Mouse (Mus musculus) C2C12 (cell line): Measurements from ENCODE around the gene Mag. TPM values are rescaled to one million over a fixed set of nuclear protein-coding genes. Genes with fewer than 3 reads are reported as not detected.

Experiments
- H3K27me3 ChIP-seq: one replicate; pipeline ENCODE4 v1.6.1; 2011; ENCODE audit not compliant: control insufficient read depth, insufficient read depth, insufficient read length
- H3K36me3 ChIP-seq: one replicate; pipeline ENCODE4 v1.6.1; 2011; ENCODE audit not compliant: control insufficient read depth, insufficient read depth
- H3K4me3 ChIP-seq: one replicate; pipeline ENCODE4 v1.5.1; 2011; ENCODE audit warnings: mild to moderate bottlenecking, control low read depth; ENCODE audit not compliant: poor library complexity, insufficient read depth, severe bottlenecking
- H3K79me2 ChIP-seq: one replicate; pipeline ENCODE4 v1.6.1; 2011; ENCODE audit not compliant: control insufficient read depth, insufficient read depth
- H3K79me3 ChIP-seq: one replicate; pipeline ENCODE4 v1.6.1; 2011; ENCODE audit warnings: low read depth, control low read depth
- H3ac ChIP-seq: one replicate; pipeline ENCODE3; 2011; ENCODE audit warnings: low read depth; ENCODE audit not compliant: control insufficient read depth, insufficient read length
- CEBPB ChIP-seq: IDR thresholded peaks from one replicate; pipeline ENCODE4 v1.6.1; 2011; ENCODE audit warnings: low read depth, mild to moderate bottlenecking, control low read depth, moderate library complexity
- CTCF ChIP-seq: IDR thresholded peaks from one replicate; pipeline ENCODE4 v1.5.1; 2011; ENCODE audit not compliant: control insufficient read depth, insufficient read depth, insufficient read length
- FOSL1 ChIP-seq: IDR thresholded peaks from one replicate; pipeline ENCODE4 v1.8.0; 2011; ENCODE audit warnings: mild to moderate bottlenecking, low read length; ENCODE audit not compliant: poor library complexity, insufficient read depth, severe bottlenecking
- MAX ChIP-seq: IDR thresholded peaks from one replicate; pipeline ENCODE4 v1.6.1; 2011; ENCODE audit warnings: mild to moderate bottlenecking, control low read depth
- MYOD1 ChIP-seq: IDR thresholded peaks from one replicate; pipeline ENCODE4 v1.6.1; 2011; ENCODE audit warnings: low read depth; ENCODE audit not compliant: control insufficient read depth, insufficient read length
- MYOG ChIP-seq: IDR thresholded peaks from one replicate; pipeline ENCODE4 v1.6.1; 2011; ENCODE audit not compliant: control insufficient read depth, insufficient read length; ENCODE audit errors: extremely low read depth
- USF1 ChIP-seq: IDR thresholded peaks from one replicate; pipeline ENCODE4 v1.6.1; 2011; ENCODE audit warnings: low read depth, mild to moderate bottlenecking, control low read depth, moderate library complexity
- polyA plus RNA-seq: library from polyadenylated mRNA; unstranded; fragments of >200 nt; fragmentation: generic; extraction: Trizol; gene quantifications from one replicate; pipeline ENCODE4 v1.2.1, GENCODE M21; 2012; ENCODE audit warnings: missing spikeins

Gene Mag
- polyA plus RNA-seq, 1 experiment: 0.05 TPM

DNA sequence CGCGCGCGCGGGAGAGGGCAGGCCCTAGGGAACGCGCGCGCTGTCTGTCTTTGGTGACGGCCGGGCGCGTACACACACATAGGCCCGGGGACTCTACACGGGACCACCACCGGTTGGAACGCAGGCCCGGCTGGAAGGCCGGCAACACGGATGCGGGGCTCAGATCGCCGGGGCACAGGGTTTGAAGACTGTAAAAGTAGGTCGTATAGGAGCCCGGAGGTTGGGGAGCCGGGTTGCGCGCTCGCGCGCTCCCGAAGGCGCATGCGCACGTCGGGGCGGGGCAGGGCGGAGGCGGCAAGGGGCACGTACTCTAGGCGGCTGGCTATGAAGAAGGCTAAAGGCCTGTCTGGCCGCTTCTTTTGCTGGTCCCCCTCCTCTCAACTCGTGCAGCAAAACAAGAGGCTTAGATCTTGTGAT lies 42.7 kb upstream of the Mag start:
- Histone ChIP-seq H3K79me3 (peaks cover 3% of the 10 kb centered on the region), H3K79me2 (peaks cover 28% of the 10 kb centered on the region), H3K27me3 (no peaks in the 10 kb centered on the region), H3K36me3 (peaks cover 21% of the 10 kb centered on the region), H3ac (peak overlapping the region; percentile 95), H3K4me3 (peak overlapping the region; percentile 60)
- TF ChIP-seq MYOG: no peak
- TF ChIP-seq MYOD1: no peak
- no peak for TF ChIP-seq FOSL1
- TF ChIP-seq USF1: no peak
- no peak for TF ChIP-seq CTCF
- TF ChIP-seq CEBPB: no peak
- no peak for TF ChIP-seq MAX

DNA sequence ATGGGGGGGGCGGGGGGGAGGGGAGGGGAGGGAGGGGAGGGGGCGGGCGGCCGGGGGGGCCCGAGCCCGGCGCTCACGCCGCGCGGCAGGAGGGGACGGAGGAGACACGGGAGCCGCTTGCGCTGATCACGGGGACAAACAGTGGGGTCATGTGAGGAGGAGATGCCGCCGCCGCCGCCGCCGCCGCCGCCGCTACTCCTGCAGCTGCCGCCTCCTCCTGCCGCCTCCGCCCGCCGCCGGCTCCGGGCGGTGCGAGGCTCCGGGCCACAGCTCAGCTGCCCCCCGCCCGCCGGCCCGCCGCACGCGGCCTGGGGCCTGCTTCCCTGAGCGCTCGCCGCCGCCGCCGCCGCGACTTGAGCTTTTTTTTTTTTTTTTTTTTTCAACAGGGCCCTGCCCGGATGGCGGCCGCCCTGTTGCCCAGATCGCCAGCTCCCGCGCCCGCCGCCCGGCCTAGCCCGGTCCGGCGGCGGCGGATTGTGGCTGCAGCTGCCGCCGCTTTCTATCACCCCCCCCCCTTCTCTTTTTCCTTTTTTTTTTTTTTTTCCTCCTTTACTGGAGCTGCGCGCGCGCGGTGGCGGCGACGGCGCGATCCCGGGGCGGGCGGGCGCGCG lies 42.2 kb upstream of the Mag start, which contains the start of gene Usf2:
Usf2 (minus strand) TSS at position 48 of the 611 bp plus-strand sequence.
- H3K79me3 ChIP-seq: peaks cover 3% of the 10 kb centered on the region
- no peaks in the 10 kb centered on the region for H3K27me3 ChIP-seq
- peaks cover 21% of the 10 kb centered on the region for H3K36me3 ChIP-seq
- TF ChIP-seq USF1: no peak
- TF ChIP-seq FOSL1: no peak
- no peak for TF ChIP-seq CEBPB
- TF ChIP-seq MAX: no peak
- no peak for TF ChIP-seq MYOG
- TF ChIP-seq CTCF: no peak
- TF ChIP-seq MYOD1: no peak
- peak within 1 kb of the TSS; percentile 60 for H3K4me3 ChIP-seq
- H3ac ChIP-seq: peak within 1 kb of the TSS; percentile 95
- peaks cover 28% of the 10 kb centered on the region for H3K79me2 ChIP-seq

DNA sequence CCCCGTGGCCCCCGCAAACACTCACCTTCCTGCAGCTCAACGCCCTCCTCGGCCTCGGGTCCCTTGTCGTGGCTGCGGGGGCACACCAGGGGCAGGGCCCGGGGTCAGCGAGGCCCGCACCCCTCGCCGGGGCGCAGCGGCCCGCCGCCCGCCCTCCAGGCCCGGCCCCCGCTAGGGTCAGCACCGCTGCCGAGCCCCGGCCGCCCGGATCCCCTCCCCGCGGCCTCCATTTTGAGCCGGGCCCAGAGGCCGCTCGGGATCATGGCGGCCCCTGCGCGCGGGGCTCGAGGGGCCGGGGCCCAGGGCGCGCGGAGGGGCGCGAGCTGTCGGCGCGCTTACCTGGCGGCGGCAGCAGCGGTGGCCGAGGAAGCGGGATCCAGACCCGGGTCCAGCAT lies 41.7 kb upstream of the Mag start:
- peak overlapping the region; percentile 80 for H3ac ChIP-seq
- TF ChIP-seq MYOG (no peak), CTCF (no peak), FOSL1 (no peak), CEBPB (no peak), MYOD1 (no peak), MAX (no peak), USF1 (no peak)
- H3K79me2 ChIP-seq: peaks cover 28% of the 10 kb centered on the region
- no peaks in the 10 kb centered on the region for H3K27me3 ChIP-seq
- H3K36me3 ChIP-seq: peaks cover 24% of the 10 kb centered on the region
- H3K79me3 ChIP-seq: peaks cover 3% of the 10 kb centered on the region
- peak overlapping the region; percentile 60 for H3K4me3 ChIP-seq

DNA sequence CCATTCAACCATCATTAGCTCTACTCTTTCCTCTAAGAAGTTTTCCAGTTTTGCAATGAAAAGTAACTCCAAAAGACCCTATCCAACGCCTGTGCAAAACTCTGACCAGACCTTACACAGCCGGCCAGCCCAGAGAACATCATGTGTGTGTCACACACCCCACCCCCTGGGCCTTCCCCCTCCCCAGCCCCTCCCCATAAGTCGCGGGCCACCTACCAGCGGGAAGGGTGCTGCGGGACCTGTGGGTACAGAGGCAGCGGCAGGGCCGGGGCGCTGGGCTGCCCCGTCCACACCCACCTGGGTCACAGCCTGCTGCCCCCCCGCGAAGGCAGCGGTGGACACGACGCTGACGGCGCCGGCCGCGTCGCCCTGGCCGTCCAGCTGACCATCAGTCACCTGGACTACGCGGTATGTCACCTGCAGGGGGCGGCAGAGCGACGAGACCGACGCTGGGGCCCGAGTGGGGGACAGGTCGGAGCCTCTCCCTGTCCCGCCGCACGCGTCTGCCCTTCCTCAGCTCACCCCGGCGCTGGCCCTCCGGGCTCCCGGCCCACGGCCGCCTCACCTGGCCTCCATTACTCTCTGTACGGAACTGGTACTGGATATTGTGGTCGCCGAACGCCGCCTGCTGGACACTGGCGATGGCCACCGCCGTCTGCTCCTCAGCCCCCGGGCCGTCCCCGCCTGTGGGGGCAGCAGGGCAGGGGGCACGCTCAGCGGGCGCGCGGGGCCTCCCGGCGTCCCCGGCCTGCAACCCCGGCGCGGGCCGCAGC lies 41.1 kb upstream of the Mag start:
- TF ChIP-seq MYOG (no peak), CTCF (peak; percentile 96), CEBPB (no peak)
- Histone ChIP-seq H3K79me3 (peaks cover 3% of the 10 kb centered on the region), H3ac (peak overlapping the region; percentile 80), H3K4me3 (peak overlapping the region; percentile 60), H3K79me2 (peaks cover 28% of the 10 kb centered on the region), H3K27me3 (no peaks in the 10 kb centered on the region), H3K36me3 (peaks cover 30% of the 10 kb centered on the region)

DNA sequence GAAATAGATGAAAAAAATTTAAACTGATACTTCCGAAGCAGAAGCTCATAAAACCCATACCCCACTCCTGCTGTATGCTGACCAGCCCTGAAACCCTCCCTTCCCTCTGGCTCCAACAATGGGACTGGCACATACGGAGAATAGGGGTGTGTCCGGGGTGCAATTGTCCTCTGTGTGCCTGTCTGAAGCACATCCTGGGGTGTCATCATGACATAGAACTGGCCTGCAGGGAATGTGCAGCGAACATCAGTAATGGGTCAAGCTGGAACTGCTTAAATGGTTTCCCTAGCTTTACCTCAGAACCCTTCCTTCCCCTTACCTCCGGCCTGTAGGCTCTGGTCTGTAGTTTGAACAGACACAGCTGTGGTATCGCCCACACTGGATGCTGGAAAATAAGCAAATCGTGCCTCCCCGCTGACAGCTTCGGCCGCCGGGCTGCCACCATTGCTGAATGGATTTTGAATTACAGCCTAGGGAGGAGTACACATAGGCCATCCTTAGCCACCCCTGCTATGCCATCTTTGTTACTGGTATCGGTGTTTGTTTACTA lies 40.4 kb upstream of the Mag start:
- no peak overlapping the region for H3K4me3 ChIP-seq
- H3K27me3 ChIP-seq: no peaks in the 10 kb centered on the region
- peaks cover 35% of the 10 kb centered on the region for H3K36me3 ChIP-seq
- peaks cover 3% of the 10 kb centered on the region for H3K79me3 ChIP-seq
- TF ChIP-seq CEBPB (no peak), MAX (no peak), FOSL1 (no peak)
- H3K79me2 ChIP-seq: peaks cover 28% of the 10 kb centered on the region
- H3ac ChIP-seq: no peak overlapping the region

DNA sequence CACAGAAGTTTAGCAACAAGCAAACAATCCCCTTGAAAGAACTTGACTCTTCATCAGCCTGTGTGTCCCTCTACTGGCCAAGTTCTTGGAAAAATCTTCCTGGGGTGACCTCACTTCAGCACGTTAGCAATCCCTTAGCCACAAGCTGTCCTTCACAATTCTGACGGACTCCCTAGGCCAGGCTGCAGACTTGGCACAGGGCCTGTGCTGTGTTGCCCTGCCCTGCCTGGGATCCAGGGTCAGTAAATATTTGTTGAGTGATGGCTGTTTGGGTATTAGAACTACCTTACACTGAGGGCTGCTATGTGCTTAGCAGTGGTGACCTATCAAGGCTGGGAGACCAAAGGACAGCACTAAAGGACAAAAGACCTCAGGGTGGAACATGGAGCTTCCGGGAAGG lies 39.4 kb upstream of the Mag start:
- no peak overlapping the region for H3ac ChIP-seq
- H3K27me3 ChIP-seq: no peaks in the 10 kb centered on the region
- peaks cover 43% of the 10 kb centered on the region for H3K36me3 ChIP-seq
- peaks cover 3% of the 10 kb centered on the region for H3K79me3 ChIP-seq
- H3K79me2 ChIP-seq: peaks cover 28% of the 10 kb centered on the region
- TF ChIP-seq MAX (no peak), MYOG (no peak), CEBPB (no peak), USF1 (no peak)
- H3K4me3 ChIP-seq: no peak overlapping the region
